Mouse (Mus musculus) heart, embryonic 10.5 days (tissue): Measurements from ENCODE around the gene Myt1l. TPM values are rescaled to one million over a fixed set of nuclear protein-coding genes. Genes with fewer than 3 reads are reported as not detected.

Experiments
- DNase-seq: peaks from one replicate; pipeline ENCODE4 v3.0.0-alpha.2; 2017; ENCODE audit warnings: low spot score
- H3K27ac ChIP-seq: fragments of 300-500 bp; sonication (generic); 2 replicates; pipeline ENCODE4 v1.5.1; 2016; ENCODE audit warnings: mild to moderate bottlenecking
- H3K27me3 ChIP-seq: fragments of 300-500 bp; sonication (generic); 2 replicates; pipeline ENCODE4 v1.6.1; 2016; ENCODE audit warnings: mild to moderate bottlenecking; ENCODE audit not compliant: poor library complexity, insufficient read depth, severe bottlenecking
- H3K36me3 ChIP-seq: fragments of 300-500 bp; sonication (generic); 2 replicates; pipeline ENCODE4 v1.6.1; 2016; ENCODE audit warnings: mild to moderate bottlenecking, moderate library complexity
- H3K4me1 ChIP-seq: fragments of 300-500 bp; sonication (generic); 2 replicates; pipeline ENCODE4 v1.6.1; 2016; ENCODE audit warnings: mild to moderate bottlenecking
- H3K4me3 ChIP-seq: fragments of 300-500 bp; sonication (generic); 2 replicates; pipeline ENCODE4 v1.5.1; 2016; ENCODE audit warnings: mild to moderate bottlenecking, moderate library complexity
- H3K9me3 ChIP-seq: fragments of 300-500 bp; sonication (generic); 2 replicates; pipeline ENCODE4 v1.6.1; 2016; ENCODE audit warnings: mild to moderate bottlenecking, moderate library complexity
- WGBS: fragments of 180-500 bp; shearing (Covaris S2); methylation state at CpG from one replicate; pipeline ENCODE4 v1.1.7; 2016; 5-methylcytosine and 5-hydroxymethylcytosine counted together
- polyA plus RNA-seq: library from polyadenylated mRNA; unstranded; fragments of >200 nt; fragmentation: Nextera tagmentation; extraction: Ambion mirVana; gene quantifications from 2 replicates; pipeline ENCODE4 v1.2.1, GENCODE M21; 2016

Gene Myt1l
- polyA plus RNA-seq, 1 experiment from 2014 or later = not detected

GRCm38 (mm10) chr12:29712795-29713721, 184.9 kb downstream of the Myt1l start:
- no peaks in the 10 kb centered on the region for H3K9me3 ChIP-seq
- peak; percentile 19 for DNase-seq
- H3K27ac ChIP-seq = no peak overlapping the region
- H3K27me3 ChIP-seq = no peaks in the 10 kb centered on the region
- H3K4me1 ChIP-seq = peaks cover 3% of the 10 kb centered on the region; the same call in 1 of the 2 replicates
- no peaks in the 10 kb centered on the region for H3K36me3 ChIP-seq
- no peak overlapping the region for H3K4me3 ChIP-seq
- WGBS = 82% methylated on average over 10 of the region's 15 CpGs

GRCm38 (mm10) chr12:29723722-29724338, 195.6 kb downstream of the Myt1l start:
- Histone ChIP-seq H3K36me3 (no peaks in the 10 kb centered on the region), H3K9me3 (no peaks in the 10 kb centered on the region), H3K4me3 (no peak overlapping the region), H3K27ac (no peak overlapping the region), H3K4me1 (no peaks in the 10 kb centered on the region), H3K27me3 (no peaks in the 10 kb centered on the region)
- 81% methylated on average over 17 of the region's 17 CpGs for WGBS
- peak; percentile 17 for DNase-seq

DNA sequence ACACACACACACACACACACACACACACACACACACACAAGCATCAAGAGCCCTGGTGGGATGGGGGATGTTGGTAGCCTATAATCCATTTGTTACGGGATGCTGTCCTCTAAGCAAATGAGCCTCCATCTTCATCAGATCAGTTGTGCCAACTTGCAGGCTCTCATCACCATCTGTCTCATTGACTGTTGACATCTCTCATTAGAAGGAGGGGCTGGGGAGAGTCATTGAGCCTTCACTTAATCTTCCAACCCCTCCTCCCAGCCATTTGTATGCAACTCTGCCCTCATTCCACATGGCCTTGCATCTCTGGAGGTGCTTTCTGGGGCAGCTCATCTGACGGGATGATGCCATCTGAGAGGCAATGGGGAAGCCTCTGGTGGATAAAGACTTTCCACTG, 200.1 kb downstream of the Myt1l start:
- WGBS = 72% methylated on average over 2 of the region's 2 CpGs
- DNase-seq = peak; percentile 22
- Histone ChIP-seq H3K27ac (no peak overlapping the region), H3K27me3 (no peaks in the 10 kb centered on the region), H3K9me3 (no peaks in the 10 kb centered on the region), H3K36me3 (no peaks in the 10 kb centered on the region), H3K4me3 (no peak overlapping the region), H3K4me1 (no peaks in the 10 kb centered on the region)

DNA sequence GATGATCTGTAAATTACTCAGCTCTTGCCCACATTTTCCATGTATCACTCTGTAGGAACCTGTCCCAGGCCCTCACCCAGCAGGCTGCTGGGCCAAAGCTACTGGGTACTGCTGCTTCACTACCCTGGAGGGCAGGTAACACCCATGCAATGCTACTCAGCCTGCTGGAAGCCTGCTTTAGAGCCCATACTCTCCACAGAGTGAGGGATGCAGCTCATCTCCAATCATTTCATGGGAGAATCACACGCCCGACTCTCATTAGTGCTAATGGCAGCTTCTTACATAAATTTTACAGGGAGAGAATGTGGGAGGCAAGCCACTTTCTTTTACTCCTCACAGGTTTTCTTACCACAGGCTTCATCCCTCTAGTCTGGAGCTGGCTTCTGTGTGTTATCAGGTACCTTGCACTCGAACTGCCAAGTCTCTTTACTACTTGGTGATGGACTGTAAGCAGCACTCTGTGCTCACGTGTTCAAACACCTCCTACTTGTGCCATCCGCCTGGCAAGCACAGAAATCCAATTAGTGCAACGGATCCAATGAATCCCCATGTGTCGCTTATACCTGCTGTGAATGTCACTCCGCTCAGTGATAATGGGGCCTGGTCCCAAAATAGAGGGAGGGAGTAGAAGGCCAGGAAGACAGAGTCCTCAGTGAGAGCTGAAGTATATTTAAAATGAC, 212.3 kb downstream of the Myt1l start:
- no peak overlapping the region for H3K4me3 ChIP-seq
- no peaks in the 10 kb centered on the region for H3K36me3 ChIP-seq
- no peaks in the 10 kb centered on the region for H3K27me3 ChIP-seq
- no peaks in the 10 kb centered on the region for H3K4me1 ChIP-seq
- no peak overlapping the region for H3K27ac ChIP-seq
- WGBS = 60% methylated on average over 8 of the region's 8 CpGs
- no peak for DNase-seq
- H3K9me3 ChIP-seq = no peaks in the 10 kb centered on the region

GRCm38 (mm10) chr12:29741181-29741580, 213.0 kb downstream of the Myt1l start:
- WGBS = 81% methylated on average over 6 of the region's 6 CpGs
- Histone ChIP-seq H3K9me3 (no peaks in the 10 kb centered on the region), H3K4me1 (no peaks in the 10 kb centered on the region), H3K36me3 (no peaks in the 10 kb centered on the region), H3K27ac (no peak overlapping the region), H3K4me3 (no peak overlapping the region), H3K27me3 (no peaks in the 10 kb centered on the region)
- DNase-seq = no peak

DNA sequence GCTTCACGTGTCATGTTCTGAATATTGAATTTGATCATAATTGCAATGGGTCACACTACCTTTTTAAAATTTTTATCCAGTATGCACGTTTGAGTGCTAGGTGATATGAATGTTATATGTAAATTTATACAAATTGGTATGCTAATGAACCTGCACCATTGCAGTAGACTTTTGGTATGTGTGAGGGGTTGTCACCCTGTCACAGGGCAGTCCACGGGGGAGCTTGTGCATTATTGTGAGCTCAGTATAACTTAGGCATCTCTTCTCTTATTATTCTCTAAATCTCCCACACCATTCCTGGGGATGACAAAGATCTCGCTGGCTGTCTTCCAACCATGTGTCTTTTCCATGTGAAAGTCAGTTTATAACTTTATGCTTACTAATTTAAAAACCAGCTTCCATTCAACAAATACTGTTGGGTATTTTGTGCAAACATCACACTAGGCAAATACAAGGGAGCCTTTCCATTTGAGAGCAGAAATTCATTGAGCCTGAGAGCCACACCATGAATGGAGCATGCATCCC, 222.5 kb downstream of the Myt1l start:
- H3K4me3 ChIP-seq = no peak overlapping the region
- WGBS = 81% methylated on average over 4 of the region's 4 CpGs
- H3K36me3 ChIP-seq = no peaks in the 10 kb centered on the region
- no peaks in the 10 kb centered on the region for H3K9me3 ChIP-seq
- DNase-seq = no peak
- no peaks in the 10 kb centered on the region for H3K4me1 ChIP-seq
- no peak overlapping the region for H3K27ac ChIP-seq
- H3K27me3 ChIP-seq = no peaks in the 10 kb centered on the region

GRCm38 (mm10) chr12:29755086-29755871, 227.1 kb downstream of the Myt1l start:
- H3K4me1 ChIP-seq = no peaks in the 10 kb centered on the region
- DNase-seq = no peak
- H3K27me3 ChIP-seq = no peaks in the 10 kb centered on the region
- no peaks in the 10 kb centered on the region for H3K9me3 ChIP-seq
- 77% methylated on average over 5 of the region's 5 CpGs for WGBS
- no peak overlapping the region for H3K4me3 ChIP-seq
- H3K27ac ChIP-seq = no peak overlapping the region
- no peaks in the 10 kb centered on the region for H3K36me3 ChIP-seq

GRCm38 (mm10) chr12:29755872-29756265, 227.7 kb downstream of the Myt1l start:
- no peak for DNase-seq
- Histone ChIP-seq H3K9me3 (no peaks in the 10 kb centered on the region), H3K4me1 (no peaks in the 10 kb centered on the region), H3K27ac (no peak overlapping the region), H3K27me3 (no peaks in the 10 kb centered on the region), H3K4me3 (no peak overlapping the region), H3K36me3 (no peaks in the 10 kb centered on the region)
- 81% methylated on average over 3 of the region's 3 CpGs for WGBS

DNA sequence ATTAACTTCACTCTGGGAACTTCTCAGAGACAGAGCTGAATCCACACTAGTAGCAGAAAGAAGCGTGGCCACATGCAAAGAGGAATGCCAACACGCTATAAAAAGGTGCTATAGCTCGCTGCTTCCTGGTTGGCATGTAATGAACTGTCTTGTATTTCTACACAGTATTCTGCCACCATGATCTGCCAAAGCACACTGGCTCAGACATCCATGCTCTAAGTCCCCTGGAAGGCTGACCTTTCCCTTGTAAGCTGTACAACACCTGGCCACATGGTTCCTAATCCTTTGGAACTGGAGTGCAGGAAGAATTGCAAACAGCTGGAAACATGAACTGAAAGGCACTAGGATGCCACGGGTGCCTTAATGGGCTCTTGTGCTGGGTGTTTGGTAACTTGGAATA, 232.4 kb downstream of the Myt1l start:
- Histone ChIP-seq H3K27ac (no peak overlapping the region), H3K36me3 (no peaks in the 10 kb centered on the region), H3K4me3 (no peak overlapping the region), H3K4me1 (no peaks in the 10 kb centered on the region), H3K9me3 (no peaks in the 10 kb centered on the region), H3K27me3 (no peaks in the 10 kb centered on the region)
- WGBS = 79% methylated on average over 4 of the region's 4 CpGs
- DNase-seq = no peak

- Histone ChIP-seq H3K27ac (no peak overlapping the region), H3K27me3 (no peaks in the 10 kb centered on the region; the same call in 1 of the 2 replicates), H3K9me3 (no peaks in the 10 kb centered on the region), H3K36me3 (no peaks in the 10 kb centered on the region), H3K4me1 (peaks cover 11% of the 10 kb centered on the region), H3K4me3 (no peak overlapping the region)
- WGBS = 84% methylated on average over 1 of the region's 1 CpGs
- no peak for DNase-seq
These were observed 238.0 kb downstream of the Myt1l start for GRCm38 (mm10) chr12:29766158-29766557.

- Histone ChIP-seq H3K36me3 (no peaks in the 10 kb centered on the region), H3K4me3 (no peak overlapping the region), H3K27ac (no peak overlapping the region), H3K4me1 (peaks cover 8% of the 10 kb centered on the region), H3K27me3 (no peaks in the 10 kb centered on the region; the same call in 1 of the 2 replicates), H3K9me3 (no peaks in the 10 kb centered on the region)
- WGBS = 70% methylated on average over 3 of the region's 3 CpGs
- no peak for DNase-seq
These were observed 243.6 kb downstream of the Myt1l start for GRCm38 (mm10) chr12:29771791-29772190.

GRCm38 (mm10) chr12:29772401-29772800, 244.2 kb downstream of the Myt1l start:
- H3K36me3 ChIP-seq = no peaks in the 10 kb centered on the region
- no peak for DNase-seq
- H3K4me3 ChIP-seq = no peak overlapping the region
- H3K27ac ChIP-seq = no peak overlapping the region
- H3K9me3 ChIP-seq = no peaks in the 10 kb centered on the region
- peaks cover 5% of the 10 kb centered on the region for H3K4me1 ChIP-seq
- no peaks in the 10 kb centered on the region; the same call in 1 of the 2 replicates for H3K27me3 ChIP-seq
